Mouse (Mus musculus) left cerebral cortex, postnatal 36 days (tissue): ENCODE results near the gene Cacna1s. TPM values are rescaled to one million over a fixed set of nuclear protein-coding genes. Genes with fewer than 3 reads are reported as not detected.

Experiments
- DNase-seq, 2 experiments: peaks; one replicate each; pipeline ENCODE4 v3.0.0; 2021 to 2022; ENCODE audit warnings: low spot score in 2 of 2, mixed read lengths in 1 of 2
- intact Hi-C: fragments of 180-260 bp; cut with DNase I; formaldehyde crosslinking; loops from one replicate; pipeline ENCODE4 v1.15.1; 2025
- total RNA-seq, 2 experiments: library from RNA; stranded (reverse); gene quantifications; 2 replicates each; pipeline ENCODE4 v1.2.3; 2021

Gene Cacna1s
- total RNA-seq, 2 experiments from 2014 or later: 0.81 to 2.3 TPM

- DNase-seq: no peak
- intact Hi-C loops: no loop called here
Measured at GRCm38 (mm10) chr1:136102981-136103380, 50.4 kb downstream of the Cacna1s start.

- no peak for DNase-seq
- intact Hi-C loops: no loop called here
Measured at GRCm38 (mm10) chr1:136103696-136104095, 51.1 kb downstream of the Cacna1s start.

GRCm38 (mm10) chr1:136104741-136105140 lies 52.2 kb downstream of the Cacna1s start:
- intact Hi-C loops: no loop called here
- no peak for DNase-seq

- DNase-seq: no peak
- intact Hi-C loops: no loop called here
Measured at GRCm38 (mm10) chr1:136109464-136109863, 56.9 kb downstream of the Cacna1s start.

- DNase-seq: no peak
- intact Hi-C loops: loop anchor here (5.0 kb wide), 2 partner anchors 51 to 64 kb away; partner anchors contain the start of genes Ascl5 and Cacna1s
Measured at GRCm38 (mm10) chr1:136116183-136116582, 63.6 kb downstream of the Cacna1s start.

- DNase-seq: no peak
- intact Hi-C loops: loop anchor here (5.0 kb wide), 2 partner anchors 50 to 65 kb away; partner anchors contain the start of genes Ascl5 and Cacna1s
Measured at GRCm38 (mm10) chr1:136117069-136117468, 64.5 kb downstream of the Cacna1s start.

- peak; percentile 79 to 81 for DNase-seq
- intact Hi-C loops: loop anchor here (5.0 kb wide), 2 partner anchors 48 to 67 kb away; partner anchors contain the start of genes Ascl5 and Cacna1s
Measured at GRCm38 (mm10) chr1:136118875-136119274, 66.3 kb downstream of the Cacna1s start.

GRCm38 (mm10) chr1:136119571-136120262 lies 67.2 kb downstream of the Cacna1s start:
- intact Hi-C loops: loop anchor here (5.0 kb wide), 2 partner anchors 48 to 67 kb away; partner anchors contain the start of genes Ascl5 and Cacna1s
- DNase-seq: no peak

GRCm38 (mm10) chr1:136120263-136120603 lies 67.7 kb downstream of the Cacna1s start:
- intact Hi-C loops: no loop called here
- no peak for DNase-seq

GRCm38 (mm10) chr1:136120785-136121184 lies 68.2 kb downstream of the Cacna1s start:
- intact Hi-C loops: no loop called here
- no peak for DNase-seq

- no peak for DNase-seq
- intact Hi-C loops: no loop called here
Measured at GRCm38 (mm10) chr1:136122030-136122429, 69.5 kb downstream of the Cacna1s start.

- no peak for DNase-seq
- intact Hi-C loops: no loop called here
Measured at GRCm38 (mm10) chr1:136126159-136126765, 73.7 kb downstream of the Cacna1s start.

- DNase-seq: no peak
- intact Hi-C loops: no loop called here
Measured at GRCm38 (mm10) chr1:136126895-136127294, 74.3 kb downstream of the Cacna1s start.

- no peak for DNase-seq
- intact Hi-C loops: no loop called here
Measured at GRCm38 (mm10) chr1:136127856-136128255, 75.3 kb downstream of the Cacna1s start.

GRCm38 (mm10) chr1:136128416-136128815 lies 75.9 kb downstream of the Cacna1s start:
- peak; percentile 80 to 87 for DNase-seq
- intact Hi-C loops: no loop called here

- intact Hi-C loops: no loop called here
- DNase-seq: no peak
Measured at GRCm38 (mm10) chr1:136128944-136129589, 76.5 kb downstream of the Cacna1s start.

- intact Hi-C loops: loop anchor here (5.0 kb wide), 1 partner anchor 73 kb away; no protein-coding TSS in a partner anchor
- no peak for DNase-seq
Measured at GRCm38 (mm10) chr1:136130107-136130506, 77.6 kb downstream of the Cacna1s start.

- peak; percentile 89 to 94 for DNase-seq
- intact Hi-C loops: loop anchor here (5.0 kb wide), 1 partner anchor 74 kb away; no protein-coding TSS in a partner anchor
Measured at GRCm38 (mm10) chr1:136130951-136131558, 78.5 kb downstream of the Cacna1s start, which contains the start of gene Kif21b. Gene Kif21b, plus strand, starts transcription at chr1:136131389.

- DNase-seq: no peak
- intact Hi-C loops: loop anchor here (5.0 kb wide), 1 partner anchor 74 kb away; no protein-coding TSS in a partner anchor
Measured at GRCm38 (mm10) chr1:136131603-136132291, 79.2 kb downstream of the Cacna1s start.
